Mouse (Mus musculus): ENCODE data around the gene Ccl25. TPM values are rescaled to one million over a fixed set of nuclear protein-coding genes. Genes with fewer than 3 reads are reported as not detected.

Ccl25 gene
- 506 TPM in 1 of 2 replicates, not detected in the other for polyA plus RNA-seq (2012; ENCODE audit: insufficient read depth, insufficient read length, low replicate concordance, missing spikeins)

DNA sequence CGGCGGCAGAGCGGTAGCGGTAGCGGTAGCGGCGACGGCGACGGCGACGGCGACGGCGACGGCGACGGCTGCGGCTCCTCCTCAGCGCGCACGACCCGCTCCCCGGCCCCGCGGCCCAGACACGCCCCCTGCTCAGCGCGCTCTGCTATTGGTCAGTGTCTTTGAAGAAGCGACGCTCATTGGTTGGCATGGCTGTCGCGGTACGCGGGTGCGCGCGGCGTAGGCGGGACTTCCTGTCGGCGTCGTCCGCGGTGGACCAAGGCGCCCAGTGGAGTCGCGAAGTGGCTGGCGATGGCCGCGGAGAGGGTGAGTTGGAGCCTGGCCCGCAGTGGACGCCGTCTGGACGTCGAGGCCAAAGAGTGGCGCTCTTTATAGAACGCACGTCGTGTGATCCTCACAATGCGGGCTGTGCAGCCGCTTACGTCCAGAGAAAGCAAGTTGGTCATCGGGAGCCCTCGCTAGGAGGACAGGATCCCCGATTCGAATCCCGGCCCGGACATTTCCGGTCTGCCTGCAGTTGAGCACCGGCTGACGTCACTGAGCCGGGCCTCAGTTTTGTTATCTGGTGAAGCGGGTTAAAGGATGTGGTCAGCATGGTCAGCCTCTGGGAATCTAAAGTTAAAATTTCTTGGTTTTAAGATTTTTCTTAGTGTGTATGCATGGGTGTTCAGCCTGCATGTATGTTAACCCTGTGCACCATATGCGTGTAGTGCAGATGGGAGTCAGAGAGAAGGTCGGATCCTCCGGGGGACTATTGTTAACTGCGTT, at the start of gene Ccl25, which contains the start of gene Elavl1:
Gene Ccl25, plus strand, starts transcription at position 228 of the 768 bp plus-strand sequence.
Gene Elavl1, minus strand, starts transcription at position 431 of the 768 bp plus-strand sequence.
- TF ChIP-seq CTCF (IDR thresholded peaks at IDR 0.05; ENCODE audit: insufficient read depth, low read depth, low read length) (no peak), POLR2A (IDR thresholded peaks at IDR 0.05; ENCODE audit: insufficient read depth, low read depth, low read length) (peak; percentile 69)
- Histone ChIP-seq H3K4me1 (ENCODE audit: control insufficient read depth, insufficient read depth, low read length) (peaks cover 4% of the 10 kb centered on the region), H3K4me3 (ENCODE audit: insufficient read depth, low read depth, low read length) (peak within 1 kb of the TSS; percentile 100), H3K27ac (ENCODE audit: insufficient read depth, low read depth, low read length) (peak within 1 kb of the TSS; percentile 62)
- under 1% methylated on average over 78 of the region's 78 CpGs for WGBS

DNA sequence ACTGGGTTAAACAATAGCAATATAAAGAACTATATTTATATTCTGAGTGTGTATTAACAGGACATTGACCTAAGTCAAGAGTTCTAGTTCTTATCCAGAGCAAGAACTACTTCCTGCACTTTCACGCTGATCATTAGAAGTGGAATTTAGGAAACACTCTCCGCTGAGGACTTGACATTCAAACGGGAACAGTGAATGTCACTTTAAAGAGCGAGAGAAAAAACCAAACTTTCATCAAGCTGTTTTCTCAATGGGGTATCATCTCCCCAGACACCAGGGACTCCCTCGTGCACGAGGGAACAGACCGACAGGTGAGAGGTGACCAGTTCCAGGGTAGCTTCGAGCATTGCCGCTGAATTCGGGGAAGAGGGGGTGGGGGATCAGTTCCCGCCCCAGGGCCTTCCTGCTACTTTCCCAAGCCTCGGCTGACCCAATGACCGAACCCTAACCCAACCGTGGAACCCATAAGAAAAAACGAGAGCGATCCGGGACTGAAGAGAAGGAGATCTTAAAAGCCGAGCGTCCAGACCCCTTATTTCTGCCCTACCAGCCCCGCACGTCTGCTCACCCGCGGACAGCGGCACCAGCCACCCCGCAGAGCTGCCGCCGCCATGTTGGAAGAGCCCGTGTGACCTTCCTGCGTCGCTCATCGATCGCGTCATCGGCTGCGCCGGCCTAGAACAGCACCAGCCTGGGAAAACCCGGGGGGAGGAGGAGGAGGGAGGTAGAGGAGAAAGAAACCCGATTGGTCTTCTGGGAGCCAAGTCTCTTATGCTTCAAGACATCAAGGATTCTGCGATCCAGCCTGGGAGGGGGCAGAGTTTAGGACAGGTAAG, 49.5 kb upstream of the Ccl25 start, which contains the start of gene Timm44:
Gene Timm44, minus strand, starts transcription at position 639 of the 836 bp plus-strand sequence.
- H3K27ac ChIP-seq (ENCODE audit: insufficient read depth, low read depth, low read length): peak within 1 kb of the TSS; percentile 86
- under 1% methylated on average over 39 of the region's 39 CpGs for WGBS
- H3K4me1 ChIP-seq (ENCODE audit: control insufficient read depth, insufficient read depth, low read length): no peaks in the 10 kb centered on the region
- TF ChIP-seq CTCF (IDR thresholded peaks at IDR 0.05; ENCODE audit: insufficient read depth, low read depth, low read length) (no peak), POLR2A (IDR thresholded peaks at IDR 0.05; ENCODE audit: insufficient read depth, low read depth, low read length) (peak; percentile 49)
- peak within 1 kb of the TSS; percentile 79 for H3K4me3 ChIP-seq (ENCODE audit: insufficient read depth, low read depth, low read length)

DNA sequence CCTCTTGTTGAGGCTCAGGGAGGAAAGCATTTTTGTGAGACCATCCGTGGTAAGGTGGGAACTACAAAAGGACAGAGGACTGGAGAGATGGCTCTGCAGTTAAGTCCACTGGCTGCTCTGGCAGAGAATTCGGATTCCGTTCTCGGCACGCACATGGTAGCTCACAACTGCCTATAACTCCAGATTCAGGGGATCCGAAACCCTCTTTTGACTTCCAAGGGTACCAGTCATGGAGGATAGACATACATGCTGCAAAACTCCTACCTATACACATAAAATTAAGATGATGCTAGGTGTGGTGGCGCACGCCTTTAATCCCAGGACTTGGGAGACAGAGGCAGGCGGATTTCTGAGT, 48.9 kb upstream of the Ccl25 start:
- WGBS: 22% methylated on average over 9 of the region's 9 CpGs
- Histone ChIP-seq H3K4me3 (ENCODE audit: insufficient read depth, low read depth, low read length) (peak overlapping the region; percentile 79), H3K27ac (ENCODE audit: insufficient read depth, low read depth, low read length) (peak overlapping the region; percentile 86), H3K4me1 (ENCODE audit: control insufficient read depth, insufficient read depth, low read length) (no peaks in the 10 kb centered on the region)
- TF ChIP-seq CTCF (IDR thresholded peaks at IDR 0.05; ENCODE audit: insufficient read depth, low read depth, low read length) (no peak), POLR2A (IDR thresholded peaks at IDR 0.05; ENCODE audit: insufficient read depth, low read depth, low read length) (no peak)

DNA sequence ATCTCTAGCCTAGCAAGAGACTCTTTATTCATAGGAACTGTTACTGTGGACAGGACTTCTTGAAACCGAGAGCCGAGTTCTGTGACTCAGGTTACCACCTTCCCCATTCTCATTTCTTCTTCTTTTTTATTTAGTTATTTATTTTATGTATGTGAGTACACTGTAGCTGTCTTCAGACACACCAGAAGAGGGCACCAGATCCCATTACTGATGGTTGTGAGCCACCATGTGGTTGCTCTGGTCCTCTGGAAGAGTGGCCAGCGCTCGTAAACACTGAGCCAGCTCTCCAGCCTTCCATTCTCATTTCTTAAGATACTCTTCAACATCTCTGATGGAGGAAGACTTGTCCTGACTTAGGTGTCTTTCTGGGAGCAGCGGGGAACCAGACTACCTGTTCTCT, 32.3 kb upstream of the Ccl25 start:
- TF ChIP-seq CTCF (IDR thresholded peaks at IDR 0.05; ENCODE audit: insufficient read depth, low read depth, low read length) (no peak), POLR2A (IDR thresholded peaks at IDR 0.05; ENCODE audit: insufficient read depth, low read depth, low read length) (no peak)
- no peak overlapping the region for H3K4me3 ChIP-seq (ENCODE audit: insufficient read depth, low read depth, low read length)
- no peak overlapping the region for H3K27ac ChIP-seq (ENCODE audit: insufficient read depth, low read depth, low read length)
- H3K4me1 ChIP-seq (ENCODE audit: control insufficient read depth, insufficient read depth, low read length): no peaks in the 10 kb centered on the region
- WGBS: 82% methylated on average over 5 of the region's 5 CpGs

DNA sequence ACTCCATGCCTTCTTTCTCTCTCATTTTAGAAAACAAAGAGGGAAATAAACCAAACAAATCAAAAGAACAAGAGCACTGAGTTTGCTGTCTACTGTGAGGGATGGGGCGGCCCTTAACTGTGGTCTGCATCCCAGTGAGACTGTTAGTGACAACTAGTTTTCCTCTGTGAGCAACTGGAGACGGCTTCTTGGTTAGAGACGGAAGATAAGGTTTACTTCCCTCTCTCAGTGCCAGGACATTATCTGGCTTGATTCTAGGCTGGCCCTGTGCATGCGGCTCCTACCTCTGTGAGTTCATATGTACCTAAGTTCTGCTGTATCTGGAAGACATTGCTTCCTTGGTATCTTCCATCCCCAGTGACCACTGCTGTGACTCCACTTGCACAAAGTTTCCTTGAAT, 27.2 kb upstream of the Ccl25 start:
- Histone ChIP-seq H3K4me1 (ENCODE audit: control insufficient read depth, insufficient read depth, low read length) (no peaks in the 10 kb centered on the region), H3K27ac (ENCODE audit: insufficient read depth, low read depth, low read length) (no peak overlapping the region), H3K4me3 (ENCODE audit: insufficient read depth, low read depth, low read length) (no peak overlapping the region)
- TF ChIP-seq CTCF (IDR thresholded peaks at IDR 0.05; ENCODE audit: insufficient read depth, low read depth, low read length): no peak
- TF ChIP-seq POLR2A (IDR thresholded peaks at IDR 0.05; ENCODE audit: insufficient read depth, low read depth, low read length): no peak
- WGBS: 95% methylated on average over 4 of the region's 4 CpGs

DNA sequence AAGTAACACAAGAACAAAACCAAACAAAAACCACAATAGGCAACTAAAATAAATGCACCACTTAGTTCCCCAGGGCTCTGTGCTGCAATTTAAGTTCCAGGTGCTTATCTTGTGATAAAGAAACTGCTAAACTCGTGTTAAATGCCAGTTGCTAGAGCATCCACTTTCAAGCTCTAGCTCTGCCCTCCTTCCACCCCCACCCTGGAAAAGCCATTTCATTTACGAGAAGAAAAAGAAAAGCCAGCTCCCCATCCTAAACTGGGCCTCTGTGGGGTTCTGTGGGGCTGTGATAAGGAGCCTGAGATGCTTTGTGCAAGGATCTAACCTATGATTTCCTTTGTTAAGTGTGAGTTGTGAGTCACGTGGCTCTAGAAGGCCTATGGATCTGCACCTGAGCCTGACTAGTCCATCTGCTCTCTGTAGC, 20.9 kb upstream of the Ccl25 start:
- no peaks in the 10 kb centered on the region for H3K4me1 ChIP-seq (ENCODE audit: control insufficient read depth, insufficient read depth, low read length)
- H3K27ac ChIP-seq (ENCODE audit: insufficient read depth, low read depth, low read length): no peak overlapping the region
- WGBS: 56% methylated on average over 3 of the region's 3 CpGs
- no peak overlapping the region for H3K4me3 ChIP-seq (ENCODE audit: insufficient read depth, low read depth, low read length)
- no peak for TF ChIP-seq CTCF (IDR thresholded peaks at IDR 0.05; ENCODE audit: insufficient read depth, low read depth, low read length)
- TF ChIP-seq POLR2A (IDR thresholded peaks at IDR 0.05; ENCODE audit: insufficient read depth, low read depth, low read length): no peak

DNA sequence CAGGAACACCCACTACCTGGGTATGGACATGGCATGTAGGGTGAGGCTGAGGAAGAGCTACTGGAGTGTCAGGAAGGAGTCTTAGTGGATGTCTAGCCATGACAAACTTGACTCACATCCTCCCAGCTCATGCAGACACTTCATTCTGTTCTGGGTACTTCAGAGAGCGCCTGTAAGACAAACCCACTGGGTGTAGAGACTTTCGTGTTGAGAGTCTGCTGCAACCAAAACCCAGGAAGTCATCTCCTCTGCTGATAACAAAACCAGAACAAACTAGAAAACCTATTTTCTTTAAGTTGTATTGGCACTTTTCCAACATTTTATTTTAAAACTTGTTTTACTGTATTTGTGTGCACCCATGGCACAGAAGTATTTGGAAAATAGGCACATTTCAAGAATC, 19.2 kb upstream of the Ccl25 start:
- no peak overlapping the region for H3K4me3 ChIP-seq (ENCODE audit: insufficient read depth, low read depth, low read length)
- TF ChIP-seq CTCF (IDR thresholded peaks at IDR 0.05; ENCODE audit: insufficient read depth, low read depth, low read length) (no peak), POLR2A (IDR thresholded peaks at IDR 0.05; ENCODE audit: insufficient read depth, low read depth, low read length) (no peak)
- H3K4me1 ChIP-seq (ENCODE audit: control insufficient read depth, insufficient read depth, low read length): no peaks in the 10 kb centered on the region
- WGBS: 84% methylated on average over 2 of the region's 2 CpGs
- no peak overlapping the region for H3K27ac ChIP-seq (ENCODE audit: insufficient read depth, low read depth, low read length)

DNA sequence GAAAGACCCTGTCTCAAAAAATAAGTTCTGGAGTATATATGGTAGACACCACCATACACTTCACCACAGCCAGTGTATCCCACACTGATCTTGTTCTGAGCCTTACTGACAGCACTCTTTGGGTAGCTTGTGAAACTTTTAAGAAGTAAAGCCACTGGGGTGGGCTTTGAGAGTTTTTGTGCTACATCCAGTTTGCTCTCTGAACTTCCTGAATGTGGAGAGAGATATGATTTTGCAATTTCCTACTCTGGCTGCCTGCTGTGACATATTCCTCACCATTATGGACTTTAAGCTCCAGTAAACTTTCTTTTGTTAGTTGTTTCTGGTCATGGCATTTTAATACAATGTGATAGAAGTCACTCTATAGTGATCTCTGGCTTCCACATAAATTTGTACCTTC, 12.9 kb upstream of the Ccl25 start:
- Histone ChIP-seq H3K4me3 (ENCODE audit: insufficient read depth, low read depth, low read length) (no peak overlapping the region), H3K4me1 (ENCODE audit: control insufficient read depth, insufficient read depth, low read length) (peaks cover 2% of the 10 kb centered on the region; the same call in 1 of the 2 replicates), H3K27ac (ENCODE audit: insufficient read depth, low read depth, low read length) (no peak overlapping the region)
- TF ChIP-seq POLR2A (IDR thresholded peaks at IDR 0.05; ENCODE audit: insufficient read depth, low read depth, low read length) (no peak), CTCF (IDR thresholded peaks at IDR 0.05; ENCODE audit: insufficient read depth, low read depth, low read length) (no peak)
